Mouse (Mus musculus) embryonic fibroblast, embryonic 13.5 days (primary cell): Measurements from ENCODE around the gene Igf1r.

Experiments
- CTCF ChIP-seq: IDR thresholded peaks from 2 replicates; pipeline ENCODE4 v1.5.1; 2011; ENCODE audit warnings: mild to moderate bottlenecking, control low read depth, low read length, moderate library complexity, borderline replicate concordance; ENCODE audit not compliant: insufficient read depth
- POLR2A ChIP-seq: IDR thresholded peaks from 2 replicates; pipeline ENCODE4 v1.6.1; 2011; ENCODE audit warnings: low read depth, mild to moderate bottlenecking, control low read depth, low read length, moderate library complexity

DNA sequence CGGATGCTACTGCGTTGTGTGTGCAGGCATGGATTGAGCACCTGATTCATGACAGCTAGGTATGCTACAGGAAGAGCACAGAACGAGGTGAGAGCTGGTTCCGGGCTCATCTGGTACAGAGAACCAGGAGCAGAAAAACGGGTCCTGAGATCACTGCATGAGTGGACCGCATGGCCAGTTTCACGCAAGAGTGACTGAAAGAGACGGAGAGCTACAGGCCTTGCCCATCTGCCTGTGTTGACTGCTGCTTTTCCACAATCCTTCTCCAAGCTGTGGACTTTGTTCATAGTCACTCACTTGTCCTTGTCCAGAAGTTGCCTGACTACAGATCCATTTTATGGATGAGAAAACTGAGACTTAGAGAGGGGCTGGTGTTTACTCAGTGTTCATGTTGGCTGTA lies 111.5 kb downstream of the Igf1r start:
- TF ChIP-seq POLR2A (no peak), CTCF (no peak)
